Mouse (Mus musculus): ENCODE data around the gene Tmem163.

DNA sequence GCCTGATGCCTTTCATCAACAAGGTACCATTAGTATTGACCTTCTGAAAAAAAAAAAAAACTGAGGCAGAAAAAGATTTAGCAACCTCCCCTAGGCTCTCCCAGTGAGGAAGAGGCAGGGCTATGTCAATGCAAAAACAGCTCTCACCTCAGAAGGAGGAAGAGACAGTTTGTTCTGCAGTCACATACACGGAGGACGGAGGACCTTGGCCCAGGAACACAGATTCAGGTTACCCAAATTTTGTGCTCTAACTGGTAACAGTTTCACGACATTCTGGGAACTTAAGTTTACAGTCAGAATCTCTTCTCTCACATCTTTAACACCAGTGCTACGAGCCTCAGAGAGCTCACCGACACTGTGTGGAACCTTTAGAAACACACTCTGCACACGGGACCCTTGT, 166.6 kb downstream of the Tmem163 start:
- TF ChIP-seq CTCF (conservative IDR thresholded peaks at IDR 0.05; ENCODE audit: insufficient read depth, insufficient read length, low read depth, low read length), result no peak
- TF ChIP-seq POLR2A (IDR thresholded peaks at IDR 0.05; ENCODE audit: low read depth, low read length), result no peak
